Mouse (Mus musculus): Measurements from ENCODE around the gene Ptpn21. TPM values are rescaled to one million over a fixed set of nuclear protein-coding genes. Genes with fewer than 3 reads are reported as not detected.

Gene Ptpn21
- polyA plus RNA-seq, 1 experiment from 2014 or later = 9.8 TPM

- WGBS = 3% methylated on average over 16 of the region's 16 CpGs
- H3K36me3 ChIP-seq = peaks cover 7% of the 10 kb centered on the region; the same call in 1 of the 2 replicates
- peak overlapping the region; percentile 74 for H3K9ac ChIP-seq (replicated peaks)
- peak overlapping the region; percentile 70 for H3K4me2 ChIP-seq (replicated peaks)
- H3K9me3 ChIP-seq = no peaks in the 10 kb centered on the region
- peak overlapping the region; percentile 72 for H3K4me3 ChIP-seq
- H3K27ac ChIP-seq (replicated peaks) = peak overlapping the region; percentile 63
- no peaks in the 10 kb centered on the region for H3K27me3 ChIP-seq
- peak; percentile 89 for ATAC-seq (ENCODE audit: low FRiP score, low read depth)
- H3K4me1 ChIP-seq = peaks cover 5% of the 10 kb centered on the region
These were observed 108.8 kb downstream of the Ptpn21 start for GRCm38 (mm10) chr12:98628260-98628970.

- 4% methylated on average over 32 of the region's 32 CpGs for WGBS
- peak; percentile 94 for ATAC-seq (ENCODE audit: low FRiP score, low read depth)
- peaks cover 5% of the 10 kb centered on the region for H3K4me1 ChIP-seq
These were observed 109.6 kb downstream of the Ptpn21 start, which contains the start of gene Spata7 for GRCm38 (mm10) chr12:98627392-98628259. Gene Spata7 (plus strand): TSS chr12:98628157.

More at GRCm38 (mm10) chr12:98627392-98628259, 109.6 kb downstream of the Ptpn21 start, which contains the start of gene Spata7:
- H3K27me3 ChIP-seq = no peaks in the 10 kb centered on the region
- H3K4me3 ChIP-seq = peak within 1 kb of the TSS; percentile 72
- peak within 1 kb of the TSS; percentile 74 for H3K9ac ChIP-seq (replicated peaks)
- H3K9me3 ChIP-seq = no peaks in the 10 kb centered on the region
- 0 out of 2 replicates have a peak, but pooled peaks cover under 1% of the 10 kb centered on the region for H3K36me3 ChIP-seq
- H3K4me2 ChIP-seq (replicated peaks) = peak within 1 kb of the TSS; percentile 70
- peak within 1 kb of the TSS; percentile 63 for H3K27ac ChIP-seq (replicated peaks)

Other genes with a start within 250 kb of the Ptpn21 start
- gene Kcnk10, start 159.1 kb downstream of the Ptpn21 start, polyA plus RNA-seq (2016; fragmentation: Nextera tagmentation; extraction: Ambion mirVana) = 49.5 and 59.0 TPM in 2 replicates
- gene Spata7, start 109.2 kb downstream of the Ptpn21 start, polyA plus RNA-seq (2016; fragmentation: Nextera tagmentation; extraction: Ambion mirVana) = 24.2 and 26.0 TPM in 2 replicates
- gene Zc3h14, start 9.6 kb upstream of the Ptpn21 start, polyA plus RNA-seq (2016; fragmentation: Nextera tagmentation; extraction: Ambion mirVana) = 157 and 161 TPM in 2 replicates
- 36.0 and 41.0 TPM in 2 replicates for gene Eml5, start 164.1 kb upstream of the Ptpn21 start, polyA plus RNA-seq (2016; fragmentation: Nextera tagmentation; extraction: Ambion mirVana)
- 46.5 and 47.1 TPM in 2 replicates for gene Ttc8, start 183.2 kb upstream of the Ptpn21 start, polyA plus RNA-seq (2016; fragmentation: Nextera tagmentation; extraction: Ambion mirVana)

All from midbrain, embryonic 12.5 days (tissue).